Mouse (Mus musculus): Measurements from ENCODE around the gene Jhy.

GRCm38 (mm10) chr9:40947131-40947530 is 16.8 kb downstream of the Jhy start:
- TF ChIP-seq FOSL1 (IDR thresholded peaks at IDR 0.05; ENCODE audit: insufficient read depth, low read length, poor library complexity, severe bottlenecking) (no peak), USF1 (IDR thresholded peaks at IDR 0.05; ENCODE audit: low read depth) (no peak), MAX (IDR thresholded peaks at IDR 0.05) (no peak), CTCF (IDR thresholded peaks at IDR 0.05; ENCODE audit: control insufficient read depth, insufficient read depth, insufficient read length) (no peak), MYOG (IDR thresholded peaks at IDR 0.05; ENCODE audit: control insufficient read depth, extremely low read depth, insufficient read length) (no peak), CEBPB (IDR thresholded peaks at IDR 0.05; ENCODE audit: low read depth) (no peak)
